Mouse (Mus musculus) hindbrain, postnatal 0 days (tissue): ENCODE data around the gene Tbx6. TPM values are rescaled to one million over a fixed set of nuclear protein-coding genes. Genes with fewer than 3 reads are reported as not detected.

Source experiments
- ATAC-seq: fragments of 200-750 bp; cut with Nextera tagmentation; 2 replicates; pipeline ENCODE4 v1.8.0; 2017; ENCODE audit warnings: mild to moderate bottlenecking, moderate TSS enrichment, moderate library complexity
- DNase-seq: peaks from one replicate; pipeline ENCODE4 v3.0.0-alpha.2; 2015; ENCODE audit warnings: low spot score
- H3K27ac ChIP-seq: fragments of 300-500 bp; sonication (generic); 2 replicates; pipeline ENCODE4 v1.5.1; 2014; ENCODE audit warnings: mild to moderate bottlenecking
- H3K27me3 ChIP-seq: fragments of 300-500 bp; sonication (generic); 2 replicates; pipeline ENCODE4 v1.6.1; 2014; ENCODE audit warnings: low read length, mixed read lengths; ENCODE audit not compliant: insufficient read depth
- H3K36me3 ChIP-seq: fragments of 300-500 bp; sonication (generic); 2 replicates; pipeline ENCODE4 v1.6.1; 2014; ENCODE audit warnings: low read length, mixed read lengths; ENCODE audit not compliant: insufficient read depth
- H3K4me1 ChIP-seq: fragments of 300-500 bp; sonication (generic); 2 replicates; pipeline ENCODE4 v1.6.1; 2014; ENCODE audit warnings: antibody characterized with exemption, low read length, mixed read lengths; ENCODE audit not compliant: insufficient read depth
- H3K4me2 ChIP-seq: fragments of 300-500 bp; sonication (generic); 2 replicates; pipeline ENCODE4 v1.6.1; 2014; ENCODE audit warnings: low read depth, mild to moderate bottlenecking, low read length, moderate library complexity, mixed read lengths
- H3K4me3 ChIP-seq: fragments of 300-500 bp; sonication (generic); 2 replicates; pipeline ENCODE4 v1.5.1; 2014; ENCODE audit warnings: low read length
- H3K9ac ChIP-seq: fragments of 300-500 bp; sonication (generic); replicated peaks from 2 replicates; pipeline ENCODE4 v1.6.1; 2014; ENCODE audit warnings: mild to moderate bottlenecking, low read length, moderate library complexity, mixed read lengths
- H3K9me3 ChIP-seq: fragments of 300-500 bp; sonication (generic); 2 replicates; pipeline ENCODE4 v1.6.1; 2016; ENCODE audit warnings: low read length, mixed read lengths
- CTCF ChIP-seq: IDR thresholded peaks from 2 replicates; pipeline ENCODE4 v1.5.1; 2016; ENCODE audit warnings: antibody characterized with exemption, control low read depth, low read depth
- WGBS: fragments of 180-500 bp; shearing (Covaris S2); extraction: QIAGEN DNeasy Blood & Tissue Kit; methylation state at CpG from one replicate; pipeline ENCODE4 v1.1.7; 2014; 5-methylcytosine and 5-hydroxymethylcytosine counted together
- polyA plus RNA-seq: library from polyadenylated mRNA; unstranded; fragments of >200 nt; fragmentation: Nextera tagmentation; extraction: Ambion mirVana; gene quantifications from 2 replicates; pipeline ENCODE4 v1.2.1, GENCODE M21; 2015
- total RNA-seq: library from RNA; depleted of rRNA; stranded (reverse); fragments of >200 nt; gene quantifications from 2 replicates; pipeline ENCODE4 v1.2.3, GENCODE M21; 2014; rRNA removed

Tbx6 gene
- total RNA-seq, result 0.16 and 2.1 TPM in 2 replicates
- 0.26 and 0.29 TPM in 2 replicates for polyA plus RNA-seq

DNA sequence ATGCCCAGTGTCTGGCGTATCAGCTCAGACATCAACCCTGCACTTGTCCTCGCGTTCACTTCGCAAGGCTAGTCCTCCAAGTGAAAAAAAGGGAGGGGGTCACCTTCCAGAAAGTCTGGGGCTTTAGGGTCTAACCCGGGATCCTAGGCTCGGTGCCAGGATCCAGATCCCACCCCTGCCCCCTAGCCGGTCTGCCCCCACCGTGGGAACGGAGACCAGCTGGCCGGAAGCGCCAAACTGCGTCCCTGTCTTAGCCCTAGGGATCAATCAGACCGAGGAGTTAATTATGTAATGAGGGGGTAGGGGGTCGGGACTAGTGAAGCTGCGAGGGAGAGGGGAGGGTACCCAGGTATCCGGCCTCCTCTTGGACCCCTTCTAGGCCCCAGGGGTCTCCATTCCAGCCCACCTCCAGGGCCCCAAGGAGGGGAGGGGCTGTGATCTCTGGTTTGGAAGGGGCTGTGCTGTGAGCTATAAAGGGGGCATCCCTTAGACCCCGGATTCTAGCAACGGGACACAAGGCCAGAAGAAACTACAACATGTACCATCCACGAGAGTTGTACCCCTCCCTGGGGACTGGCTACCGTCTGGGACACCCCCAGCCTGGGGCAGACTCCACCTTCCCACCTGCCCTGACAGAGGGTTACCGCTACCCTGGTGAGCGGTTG lies at the start of gene Tbx6:
Tbx6 (plus strand) TSS at position 513 of the 665 bp plus-strand sequence.
- Histone ChIP-seq H3K4me1 (peaks cover 32% of the 10 kb centered on the region), H3K9me3 (no peaks in the 10 kb centered on the region), H3K36me3 (peaks cover 15% of the 10 kb centered on the region), H3K27me3 (no peaks in the 10 kb centered on the region), H3K9ac (peak within 1 kb of the TSS; percentile 54), H3K27ac (peak within 1 kb of the TSS; percentile 72), H3K4me2 (peak within 1 kb of the TSS; percentile 96), H3K4me3 (peak within 1 kb of the TSS; percentile 41)
- TF ChIP-seq CTCF, result no peak
- peak; percentile 33 for DNase-seq
- WGBS, result 3% methylated on average over 22 of the region's 22 CpGs
- ATAC-seq, result peak; percentile 6; the same call in 1 of the 2 replicates

GRCm38 (mm10) chr7:126736122-126736521 lies 45.2 kb upstream of the Tbx6 start:
- Histone ChIP-seq H3K4me2 (no peak overlapping the region), H3K4me3 (no peak overlapping the region), H3K36me3 (no peaks in the 10 kb centered on the region), H3K9ac (no peak overlapping the region), H3K4me1 (no peaks in the 10 kb centered on the region; the same call in 1 of the 2 replicates), H3K27me3 (no peaks in the 10 kb centered on the region), H3K9me3 (no peaks in the 10 kb centered on the region), H3K27ac (no peak overlapping the region)
- 80% methylated on average over 8 of the region's 8 CpGs for WGBS
- no peak for ATAC-seq
- TF ChIP-seq CTCF, result no peak
- no peak for DNase-seq

DNA sequence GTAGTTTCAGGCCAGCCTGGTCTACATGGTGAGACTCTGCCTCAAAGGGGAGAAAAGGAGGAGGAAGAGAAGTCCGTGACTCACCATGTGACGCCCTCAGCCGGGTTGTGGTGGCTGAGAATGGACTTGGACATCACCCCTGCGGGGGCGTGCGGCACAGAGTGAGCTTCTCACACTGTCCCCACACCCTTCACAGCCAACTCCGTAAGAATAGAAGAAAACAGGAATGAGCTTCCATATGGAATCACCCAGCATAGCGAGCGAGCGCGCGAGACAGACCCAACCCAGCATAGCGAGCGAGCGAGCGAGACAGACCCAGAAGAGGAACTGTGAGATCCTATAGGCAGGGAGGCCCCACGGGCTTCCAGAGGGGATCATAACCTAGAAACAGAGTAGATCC lies 41.7 kb upstream of the Tbx6 start:
- H3K36me3 ChIP-seq, result no peaks in the 10 kb centered on the region
- TF ChIP-seq CTCF, result no peak
- H3K9ac ChIP-seq, result no peak overlapping the region
- no peak for ATAC-seq
- no peaks in the 10 kb centered on the region for H3K9me3 ChIP-seq
- H3K4me2 ChIP-seq, result peak overlapping the region; percentile 27
- no peak overlapping the region for H3K4me3 ChIP-seq
- no peak overlapping the region for H3K27ac ChIP-seq
- H3K27me3 ChIP-seq, result no peaks in the 10 kb centered on the region
- whole genome bisulfite sequencing, result 73% methylated on average over 17 of the region's 17 CpGs
- DNase-seq, result no peak
- H3K4me1 ChIP-seq, result no peaks in the 10 kb centered on the region; the same call in 1 of the 2 replicates

DNA sequence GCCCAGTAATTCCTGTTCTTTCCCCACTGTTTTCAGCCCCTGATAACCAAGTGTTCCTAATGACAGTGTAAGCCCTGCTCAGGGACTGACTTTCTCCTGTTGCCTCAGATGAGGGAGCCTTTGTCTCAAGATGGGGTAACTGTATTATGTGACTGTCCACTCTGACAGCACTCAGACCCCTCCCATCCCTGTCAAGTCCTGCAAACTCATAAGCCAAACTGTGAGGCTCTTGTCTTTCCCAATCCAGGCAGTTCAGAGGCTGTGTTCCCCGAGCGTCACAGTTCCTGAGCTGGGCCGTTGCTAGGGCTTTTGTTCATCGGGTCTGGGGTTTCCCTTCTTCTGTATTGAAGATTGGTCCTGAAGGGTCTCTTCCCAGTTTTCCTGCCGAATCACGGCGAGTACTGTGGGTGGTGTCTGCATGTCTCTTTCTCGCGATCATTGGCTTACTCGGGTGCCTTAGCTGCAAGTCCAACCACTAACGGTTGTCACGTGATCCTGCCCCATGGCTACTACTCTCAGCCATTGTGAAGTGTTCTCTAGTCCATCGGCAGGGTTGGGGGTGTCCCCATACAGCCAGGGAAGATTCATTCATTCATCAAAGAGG lies 41.0 kb upstream of the Tbx6 start:
- H3K4me2 ChIP-seq, result peak overlapping the region; percentile 27; the same call in 1 of the 2 replicates
- DNase-seq (peak; percentile 13), ATAC-seq (peak; percentile 81)
- no peak overlapping the region for H3K27ac ChIP-seq
- no peaks in the 10 kb centered on the region for H3K27me3 ChIP-seq
- WGBS, result 55% methylated on average over 13 of the region's 13 CpGs
- H3K4me3 ChIP-seq, result no peak overlapping the region
- no peak for TF ChIP-seq CTCF
- no peaks in the 10 kb centered on the region for H3K36me3 ChIP-seq
- H3K4me1 ChIP-seq, result no peaks in the 10 kb centered on the region; the same call in 1 of the 2 replicates
- no peak overlapping the region for H3K9ac ChIP-seq
- no peaks in the 10 kb centered on the region for H3K9me3 ChIP-seq

DNA sequence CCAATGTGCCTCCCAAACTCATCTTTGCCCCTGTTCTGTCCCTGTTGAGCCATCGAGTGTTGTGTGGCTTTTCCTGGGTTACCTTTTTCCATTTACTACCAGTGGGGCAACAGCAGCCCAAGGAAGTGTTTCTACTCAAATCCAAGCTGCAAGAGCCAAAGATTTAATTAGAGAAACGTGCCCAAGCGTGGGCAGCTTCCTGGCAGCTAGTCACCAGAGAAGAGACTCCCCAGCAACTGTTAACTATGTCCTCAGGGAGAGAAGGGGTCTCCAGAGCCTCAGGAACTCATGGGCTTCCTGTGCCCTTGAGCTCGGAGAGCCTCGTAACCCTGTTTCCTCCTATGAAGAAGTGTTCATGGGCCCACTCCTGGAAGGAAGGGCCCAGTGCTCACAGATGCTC lies 40.3 kb upstream of the Tbx6 start:
- Histone ChIP-seq H3K9me3 (no peaks in the 10 kb centered on the region), H3K9ac (no peak overlapping the region), H3K4me2 (no peak overlapping the region), H3K4me1 (no peaks in the 10 kb centered on the region; the same call in 1 of the 2 replicates), H3K36me3 (no peaks in the 10 kb centered on the region), H3K27ac (no peak overlapping the region), H3K4me3 (no peak overlapping the region), H3K27me3 (no peaks in the 10 kb centered on the region)
- DNase-seq, result no peak
- no peak for TF ChIP-seq CTCF
- no peak for ATAC-seq
- WGBS, result 76% methylated on average over 5 of the region's 5 CpGs

- Histone ChIP-seq H3K27me3 (no peaks in the 10 kb centered on the region), H3K27ac (no peak overlapping the region), H3K9me3 (no peaks in the 10 kb centered on the region), H3K9ac (no peak overlapping the region), H3K4me3 (no peak overlapping the region), H3K36me3 (no peaks in the 10 kb centered on the region), H3K4me1 (no peaks in the 10 kb centered on the region; the same call in 1 of the 2 replicates), H3K4me2 (no peak overlapping the region)
- no peak for TF ChIP-seq CTCF
- ATAC-seq (no peak), DNase-seq (no peak)
- 88% methylated on average over 5 of the region's 5 CpGs for WGBS
Observed at GRCm38 (mm10) chr7:126741452-126741851, 39.8 kb upstream of the Tbx6 start.
